Mouse (Mus musculus): Measurements from ENCODE around the gene Ccdc84. TPM values are rescaled to one million over a fixed set of nuclear protein-coding genes. Genes with fewer than 3 reads are reported as not detected.
A peak's percentile ranks its signal among the peaks of the same experiment; 100 is the strongest.
"Not testable (repeated sequence)": the region's sequence is repeated elsewhere in the genome, so short reads cannot be mapped to it uniquely, and the experiment has no call there.

Gene Ccdc84
- polyA plus RNA-seq, 1 experiment, result 11.9 TPM

GRCm38 (mm10) chr9:44376141-44376540, 42.2 kb downstream of the Ccdc84 start:
- peaks cover 39% of the 10 kb centered on the region for H3K4me1 ChIP-seq
- H3K27me3 ChIP-seq (replicated peaks), result no peaks in the 10 kb centered on the region
- no peaks in the 10 kb centered on the region for H3K9me3 ChIP-seq
- no peak overlapping the region for H3K4me3 ChIP-seq (replicated peaks)
- peaks cover 8% of the 10 kb centered on the region for H3K36me3 ChIP-seq (replicated peaks; ENCODE audit: low read length)
- TF ChIP-seq GATA1 (IDR thresholded peaks at IDR 0.05; ENCODE audit: borderline replicate concordance, low read length), result no peak

DNA sequence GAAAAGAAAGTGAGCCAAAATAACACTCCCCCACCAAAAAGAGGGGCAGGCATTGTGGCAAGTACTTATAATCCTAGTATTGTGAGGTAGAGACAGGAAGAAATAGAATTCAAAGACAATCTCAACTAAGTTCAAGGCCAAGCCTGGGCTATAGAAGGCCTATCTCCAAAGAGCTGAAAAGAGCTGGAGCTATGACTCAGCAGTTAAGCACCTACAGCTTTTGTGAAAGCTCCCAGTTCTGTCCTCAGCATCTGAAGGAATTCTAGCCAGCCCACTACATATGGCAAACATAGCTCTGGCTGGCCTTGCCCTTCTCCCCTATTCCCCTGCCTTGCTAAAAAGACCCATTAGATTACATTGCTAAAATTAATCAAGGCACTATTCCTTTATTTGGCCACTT, 45.0 kb downstream of the Ccdc84 start:
- H3K27me3 ChIP-seq (replicated peaks), result no peaks in the 10 kb centered on the region
- H3K4me3 ChIP-seq (replicated peaks), result no peak overlapping the region
- no peaks in the 10 kb centered on the region for H3K36me3 ChIP-seq (replicated peaks; ENCODE audit: low read length)
- H3K9me3 ChIP-seq, result no peaks in the 10 kb centered on the region
- TF ChIP-seq GATA1 (IDR thresholded peaks at IDR 0.05; ENCODE audit: borderline replicate concordance, low read length) (no peak), FLI1 (IDR thresholded peaks at IDR 0.05; ENCODE audit: low read length) (no peak)
- H3K4me1 ChIP-seq, result peaks cover 21% of the 10 kb centered on the region

DNA sequence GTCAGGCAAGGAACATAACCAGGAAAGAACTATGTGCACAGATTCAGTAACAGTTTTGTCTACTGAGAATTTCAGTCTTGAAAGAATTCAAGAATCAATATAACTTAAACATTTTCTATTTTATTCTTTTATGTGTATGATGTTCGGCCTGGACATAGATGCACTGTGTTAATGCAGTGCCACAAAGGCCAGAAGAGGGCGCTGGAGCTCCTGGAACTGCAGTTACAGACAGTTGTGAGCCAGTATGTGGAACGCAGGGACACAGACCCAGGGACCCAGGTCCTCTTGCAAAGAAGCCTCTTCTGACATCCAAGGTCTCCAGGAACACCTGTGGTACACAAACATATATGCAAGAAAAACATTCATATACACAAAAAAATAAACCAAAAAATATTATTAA, 53.9 kb downstream of the Ccdc84 start:
- H3K4me3 ChIP-seq (replicated peaks), result no peak overlapping the region
- no peaks in the 10 kb centered on the region for H3K27me3 ChIP-seq (replicated peaks)
- H3K9me3 ChIP-seq, result no peaks in the 10 kb centered on the region
- H3K36me3 ChIP-seq (replicated peaks; ENCODE audit: low read length), result peaks cover 6% of the 10 kb centered on the region
- H3K4me1 ChIP-seq, result peaks cover 19% of the 10 kb centered on the region
- TF ChIP-seq GATA1 (IDR thresholded peaks at IDR 0.05; ENCODE audit: borderline replicate concordance, low read length) (no peak), FLI1 (IDR thresholded peaks at IDR 0.05; ENCODE audit: low read length) (no peak)

DNA sequence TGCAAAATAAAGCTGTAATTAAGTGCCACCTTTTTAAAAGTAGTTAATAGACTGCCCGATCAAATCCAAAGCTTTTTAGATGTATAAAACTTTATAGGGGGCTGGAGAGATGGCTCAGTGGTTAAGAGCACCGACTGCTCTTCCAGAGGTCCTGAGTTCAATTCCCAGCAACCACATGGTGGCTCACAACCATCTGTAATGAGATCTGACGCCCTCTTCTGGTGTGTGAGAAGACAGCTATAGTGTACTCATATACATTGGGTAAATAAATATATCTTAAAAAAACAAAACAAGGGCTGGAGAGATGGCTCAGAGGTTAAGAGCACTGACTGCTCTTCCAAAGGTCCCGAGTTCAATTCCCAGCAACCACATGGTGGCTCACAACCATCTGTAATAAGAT, 56.4 kb downstream of the Ccdc84 start:
- not testable (repeated sequence) for H3K27me3 ChIP-seq (replicated peaks); H3K9me3 ChIP-seq
- Histone ChIP-seq H3K4me3 (replicated peaks) (peak overlapping the region; percentile 94), H3K36me3 (replicated peaks; ENCODE audit: low read length) (peaks cover 28% of the 10 kb centered on the region), H3K4me1 (peaks cover 24% of the 10 kb centered on the region)

DNA sequence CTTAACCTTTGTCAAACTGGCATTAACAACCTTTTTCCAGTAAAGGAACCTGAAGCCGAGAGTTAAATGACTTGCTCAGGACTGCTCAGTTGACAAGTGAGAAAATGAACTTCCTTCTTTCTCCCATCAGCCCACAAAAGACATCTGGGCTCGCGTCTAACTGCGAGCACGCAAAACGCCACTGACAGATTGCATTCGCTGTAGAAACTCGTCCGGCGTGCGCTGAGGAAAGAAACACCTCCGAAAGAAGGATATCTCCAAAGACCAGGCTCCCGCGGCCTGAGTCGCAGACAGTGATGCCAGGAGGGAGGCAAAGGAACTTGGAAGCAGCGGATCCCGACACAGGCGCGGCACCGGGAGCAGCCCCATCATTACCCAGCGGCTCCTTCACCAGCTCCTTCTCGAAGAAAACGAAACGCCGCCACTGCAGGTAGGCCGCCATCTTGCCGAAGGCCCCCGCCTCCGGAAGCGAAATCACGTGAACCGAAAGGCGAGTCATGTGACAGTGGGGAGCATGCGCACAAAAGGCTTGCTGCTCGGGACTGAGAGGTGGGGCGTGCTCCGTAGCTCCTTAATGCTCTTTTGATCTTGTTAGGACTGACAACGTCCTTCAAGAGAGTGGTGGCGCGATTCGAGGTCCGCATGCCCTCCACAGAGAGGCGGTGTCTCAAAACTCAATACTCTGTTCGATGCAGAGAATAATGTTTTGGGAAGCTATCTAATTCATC, 57.0 kb downstream of the Ccdc84 start, which contains the start of gene Vps11:
Vps11 (minus strand) TSS at position 481 of the 728 bp plus-strand sequence.
- H3K27me3 ChIP-seq (replicated peaks), result no peaks in the 10 kb centered on the region
- no peaks in the 10 kb centered on the region for H3K9me3 ChIP-seq
- TF ChIP-seq FLI1 (IDR thresholded peaks at IDR 0.05; ENCODE audit: low read length) (peak; percentile 73), GATA1 (IDR thresholded peaks at IDR 0.05; ENCODE audit: borderline replicate concordance, low read length) (no peak)
- H3K36me3 ChIP-seq (replicated peaks; ENCODE audit: low read length), result peaks cover 34% of the 10 kb centered on the region
- H3K4me3 ChIP-seq (replicated peaks), result peak within 1 kb of the TSS; percentile 94
- H3K4me1 ChIP-seq, result peaks cover 25% of the 10 kb centered on the region

Other genes starting within 250 kb of the Ccdc84 start
- gene Cbl, start 184.5 kb downstream of the Ccdc84 start, polyA plus RNA-seq (2012; ENCODE audit: insufficient read depth, low replicate concordance), result 2.4 and 3.9 TPM in 2 replicates
- gene Ccdc153, start 177.9 kb downstream of the Ccdc84 start, polyA plus RNA-seq (2012; ENCODE audit: insufficient read depth, low replicate concordance), result not detected in 2 replicates
- gene Pdzd3, start 167.1 kb downstream of the Ccdc84 start, polyA plus RNA-seq (2012; ENCODE audit: insufficient read depth, low replicate concordance), result 0.35 TPM in 1 of 2 replicates, not detected in the other
- gene Nlrx1, start 150.0 kb downstream of the Ccdc84 start, polyA plus RNA-seq (2012; ENCODE audit: insufficient read depth, low replicate concordance), result 5.5 and 12.5 TPM in 2 replicates
- 0.19 TPM in 1 of 2 replicates, not detected in the other for gene Abcg4, start 130.0 kb downstream of the Ccdc84 start, polyA plus RNA-seq (2012; ENCODE audit: insufficient read depth, low replicate concordance)
- 1.3 and 4.9 TPM in 2 replicates for gene Hinfp, start 112.9 kb downstream of the Ccdc84 start, polyA plus RNA-seq (2012; ENCODE audit: insufficient read depth, low replicate concordance)
- gene C2cd2l, start 98.3 kb downstream of the Ccdc84 start, polyA plus RNA-seq (2012; ENCODE audit: insufficient read depth, low replicate concordance), result 44.6 and 94.5 TPM in 2 replicates
- gene Dpagt1, start 92.5 kb downstream of the Ccdc84 start, polyA plus RNA-seq (2012; ENCODE audit: insufficient read depth, low replicate concordance), result 7.1 and 9.5 TPM in 2 replicates
- 416 and 1,650 TPM in 2 replicates for gene H2afx, start 83.9 kb downstream of the Ccdc84 start, polyA plus RNA-seq (2012; ENCODE audit: insufficient read depth, low replicate concordance)
- gene Hmbs, start 74.3 kb downstream of the Ccdc84 start, polyA plus RNA-seq (2012; ENCODE audit: insufficient read depth, low replicate concordance), result 51.1 and 76.9 TPM in 2 replicates
- 5.8 and 8.3 TPM in 2 replicates for gene Vps11, start 56.9 kb downstream of the Ccdc84 start, polyA plus RNA-seq (2012; ENCODE audit: insufficient read depth, low replicate concordance)
- 14.1 and 28.1 TPM in 2 replicates for gene Hyou1, start 39.1 kb downstream of the Ccdc84 start, polyA plus RNA-seq (2012; ENCODE audit: insufficient read depth, low replicate concordance)
- 10.2 and 10.4 TPM in 2 replicates for gene Slc37a4, start 21.7 kb downstream of the Ccdc84 start, polyA plus RNA-seq (2012; ENCODE audit: insufficient read depth, low replicate concordance)
- 33.9 and 149 TPM in 2 replicates for gene Rps25, start 11.4 kb downstream of the Ccdc84 start, polyA plus RNA-seq (2012; ENCODE audit: insufficient read depth, low replicate concordance)
- gene Trappc4, start 11.0 kb downstream of the Ccdc84 start, polyA plus RNA-seq (2012; ENCODE audit: insufficient read depth, low replicate concordance), result 10.0 and 29.6 TPM in 2 replicates
- not detected in 2 replicates for gene Foxr1, start 22.6 kb upstream of the Ccdc84 start, polyA plus RNA-seq (2012; ENCODE audit: insufficient read depth, low replicate concordance)
- gene Upk2, start 36.4 kb upstream of the Ccdc84 start, polyA plus RNA-seq (2012; ENCODE audit: insufficient read depth, low replicate concordance), result not detected in 2 replicates
- 11.6 and 16.1 TPM in 2 replicates for gene Bcl9l, start 64.3 kb upstream of the Ccdc84 start, polyA plus RNA-seq (2012; ENCODE audit: insufficient read depth, low replicate concordance)
- gene Cxcr5, start 143.3 kb upstream of the Ccdc84 start, polyA plus RNA-seq (2012; ENCODE audit: insufficient read depth, low replicate concordance), result not detected in 2 replicates
- gene Ddx6, start 186.3 kb upstream of the Ccdc84 start, polyA plus RNA-seq (2012; ENCODE audit: insufficient read depth, low replicate concordance), result 4.1 and 10.8 TPM in 2 replicates